Mouse (Mus musculus): ENCODE data around the gene Immp2l. TPM values are rescaled to one million over a fixed set of nuclear protein-coding genes. Genes with fewer than 3 reads are reported as not detected.

Immp2l gene
- polyA plus RNA-seq, 1 experiment: 2.8 TPM

DNA sequence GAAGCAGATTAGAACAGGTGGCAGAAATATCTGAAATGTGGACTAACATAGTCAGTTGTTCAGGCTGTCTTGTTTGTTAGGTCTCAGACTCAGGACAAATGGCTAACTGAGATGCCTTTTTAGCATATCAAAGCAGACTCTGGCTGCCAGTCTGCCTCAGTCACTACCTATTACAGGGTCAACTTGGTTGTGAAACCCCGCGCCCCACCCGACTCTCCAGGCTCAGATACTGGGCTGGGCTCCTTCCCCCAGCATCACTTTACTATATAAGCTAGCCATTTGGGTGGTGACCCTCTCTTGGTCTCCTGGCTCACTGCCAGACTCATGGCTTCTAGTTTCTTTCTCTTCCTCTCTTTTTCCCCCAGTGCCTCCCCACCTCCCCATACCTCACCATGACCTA lies 887.7 kb downstream of the Immp2l start:
- H3K36me3 ChIP-seq (ENCODE audit: control insufficient read depth, insufficient read depth, low read length): no peaks in the 10 kb centered on the region
- no peaks in the 10 kb centered on the region for H3K4me1 ChIP-seq (ENCODE audit: control insufficient read depth, insufficient read depth, insufficient read length, low read length)
- H3K27ac ChIP-seq (ENCODE audit: insufficient read depth, low read depth, low read length): no peak overlapping the region
- 90% methylated on average over 3 of the region's 3 CpGs for WGBS
- no peak overlapping the region for H3K4me3 ChIP-seq (ENCODE audit: low read depth, low read length)
- TF ChIP-seq CTCF (IDR thresholded peaks at IDR 0.05; ENCODE audit: extremely low read depth, insufficient read length, insufficient replicate concordance, low read depth, low read length) (no peak), POLR2A (IDR thresholded peaks at IDR 0.05; ENCODE audit: low read depth, low read length) (no peak)
- H3K27me3 ChIP-seq (ENCODE audit: control insufficient read depth, insufficient read depth, low read length): no peaks in the 10 kb centered on the region

DNA sequence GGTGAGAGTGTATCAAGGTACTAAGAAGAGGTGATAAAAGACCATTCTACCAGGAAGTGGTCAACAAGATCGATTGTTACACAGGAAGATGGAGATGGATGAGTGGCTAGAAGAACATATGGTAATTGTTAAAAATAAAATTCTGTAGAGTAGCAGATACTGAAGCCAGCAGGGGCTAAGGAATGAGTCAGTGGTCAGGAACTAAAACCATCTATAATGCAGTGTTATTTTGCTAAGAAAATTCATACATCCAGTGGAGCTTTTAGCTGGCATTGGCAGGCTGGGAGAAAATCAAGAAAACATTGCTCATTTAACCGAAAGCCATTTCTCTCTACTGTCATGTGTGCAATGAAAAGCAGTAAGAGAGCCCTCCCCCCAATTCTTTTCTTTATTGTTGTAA lies 913.9 kb downstream of the Immp2l start:
- Histone ChIP-seq H3K27ac (ENCODE audit: insufficient read depth, low read depth, low read length) (no peak overlapping the region), H3K4me3 (ENCODE audit: low read depth, low read length) (no peak overlapping the region), H3K36me3 (ENCODE audit: control insufficient read depth, insufficient read depth, low read length) (no peaks in the 10 kb centered on the region), H3K27me3 (ENCODE audit: control insufficient read depth, insufficient read depth, low read length) (no peaks in the 10 kb centered on the region), H3K4me1 (ENCODE audit: control insufficient read depth, insufficient read depth, insufficient read length, low read length) (no peaks in the 10 kb centered on the region)
- no peak for TF ChIP-seq CTCF (IDR thresholded peaks at IDR 0.05; ENCODE audit: extremely low read depth, insufficient read length, insufficient replicate concordance, low read depth, low read length)
- TF ChIP-seq POLR2A (IDR thresholded peaks at IDR 0.05; ENCODE audit: low read depth, low read length): no peak
- WGBS: 78% methylated on average over 2 of the region's 2 CpGs

DNA sequence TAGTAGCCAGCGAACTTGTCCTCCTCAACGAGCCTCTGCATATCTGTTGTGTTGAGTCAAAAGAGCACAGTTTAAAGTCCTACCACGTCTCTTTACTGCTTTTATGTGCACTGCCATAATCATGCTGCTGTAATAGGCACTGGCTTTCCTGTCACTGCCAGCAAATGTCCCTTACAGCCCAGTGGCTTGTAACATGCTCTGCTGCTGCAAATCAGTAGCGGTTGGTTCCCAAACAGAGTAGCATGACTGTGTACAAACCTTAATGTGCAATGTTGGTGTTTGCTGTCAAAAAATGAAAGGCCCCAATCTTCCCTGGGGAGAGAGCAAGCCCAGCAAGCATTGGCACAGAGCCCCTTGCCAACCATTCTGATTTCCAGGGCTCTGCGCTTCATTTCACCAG lies 918.0 kb downstream of the Immp2l start:
- 74% methylated on average over 5 of the region's 5 CpGs for WGBS
- Histone ChIP-seq H3K4me1 (ENCODE audit: control insufficient read depth, insufficient read depth, insufficient read length, low read length) (no peaks in the 10 kb centered on the region), H3K27ac (ENCODE audit: insufficient read depth, low read depth, low read length) (no peak overlapping the region), H3K4me3 (ENCODE audit: low read depth, low read length) (no peak overlapping the region), H3K27me3 (ENCODE audit: control insufficient read depth, insufficient read depth, low read length) (no peaks in the 10 kb centered on the region), H3K36me3 (ENCODE audit: control insufficient read depth, insufficient read depth, low read length) (no peaks in the 10 kb centered on the region)
- TF ChIP-seq CTCF (IDR thresholded peaks at IDR 0.05; ENCODE audit: extremely low read depth, insufficient read length, insufficient replicate concordance, low read depth, low read length): no peak
- no peak for TF ChIP-seq POLR2A (IDR thresholded peaks at IDR 0.05; ENCODE audit: low read depth, low read length)

DNA sequence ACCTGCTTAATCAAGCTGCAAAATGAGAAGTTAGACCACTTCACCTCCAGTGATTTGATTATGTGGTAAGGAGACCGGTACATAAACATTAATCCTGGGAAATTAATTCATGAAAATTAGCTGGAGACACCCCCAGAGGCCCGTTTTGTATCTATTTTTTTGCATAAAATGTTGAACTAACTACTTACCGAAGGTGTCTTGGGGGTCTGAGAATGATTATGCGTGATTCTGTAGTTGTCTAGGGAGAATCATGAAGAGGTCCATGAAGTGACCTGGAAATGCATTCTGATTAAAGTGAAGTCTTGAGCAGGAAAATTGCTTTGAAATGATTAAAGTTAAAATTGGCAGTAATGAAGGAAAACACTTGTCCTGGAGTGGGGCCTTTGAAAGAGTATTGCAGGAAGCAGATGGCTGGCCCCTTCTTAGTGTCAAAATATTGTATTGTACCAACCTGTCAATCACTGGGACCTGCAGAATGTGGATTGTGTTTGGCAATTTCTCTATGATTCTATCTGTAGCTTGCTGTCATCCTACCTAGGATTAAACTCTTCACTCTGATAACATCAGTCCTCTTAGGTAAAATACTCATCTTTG lies 920.3 kb downstream of the Immp2l start:
- Histone ChIP-seq H3K27ac (ENCODE audit: insufficient read depth, low read depth, low read length) (no peak overlapping the region), H3K4me3 (ENCODE audit: low read depth, low read length) (no peak overlapping the region), H3K4me1 (ENCODE audit: control insufficient read depth, insufficient read depth, insufficient read length, low read length) (no peaks in the 10 kb centered on the region), H3K27me3 (ENCODE audit: control insufficient read depth, insufficient read depth, low read length) (no peaks in the 10 kb centered on the region), H3K36me3 (ENCODE audit: control insufficient read depth, insufficient read depth, low read length) (no peaks in the 10 kb centered on the region)
- TF ChIP-seq CTCF (IDR thresholded peaks at IDR 0.05; ENCODE audit: extremely low read depth, insufficient read length, insufficient replicate concordance, low read depth, low read length): no peak
- TF ChIP-seq POLR2A (IDR thresholded peaks at IDR 0.05; ENCODE audit: low read depth, low read length): no peak
- 79% methylated on average over 4 of the region's 4 CpGs for WGBS

DNA sequence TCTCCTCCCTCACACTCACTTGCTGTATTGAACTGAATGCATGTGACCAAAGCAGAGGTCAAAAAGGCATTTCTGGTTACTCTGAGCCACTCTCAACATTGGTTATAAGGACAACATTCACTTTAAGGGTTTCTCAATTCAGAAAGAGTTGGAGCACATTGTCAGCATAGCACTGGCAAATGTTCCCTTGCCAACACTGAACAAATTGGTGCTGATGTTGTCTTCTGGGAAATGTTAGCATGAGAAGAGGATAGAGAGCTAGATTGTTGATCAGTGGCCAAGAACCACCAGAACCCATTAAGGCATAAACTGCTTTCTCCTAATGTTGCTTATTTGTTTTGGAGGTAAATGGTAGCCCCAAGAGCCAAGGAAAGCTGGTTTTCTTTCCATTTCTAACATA lies 922.6 kb downstream of the Immp2l start:
- Histone ChIP-seq H3K27me3 (ENCODE audit: control insufficient read depth, insufficient read depth, low read length) (no peaks in the 10 kb centered on the region), H3K27ac (ENCODE audit: insufficient read depth, low read depth, low read length) (no peak overlapping the region), H3K4me1 (ENCODE audit: control insufficient read depth, insufficient read depth, insufficient read length, low read length) (no peaks in the 10 kb centered on the region), H3K4me3 (ENCODE audit: low read depth, low read length) (no peak overlapping the region), H3K36me3 (ENCODE audit: control insufficient read depth, insufficient read depth, low read length) (no peaks in the 10 kb centered on the region)
- TF ChIP-seq CTCF (IDR thresholded peaks at IDR 0.05; ENCODE audit: extremely low read depth, insufficient read length, insufficient replicate concordance, low read depth, low read length) (no peak), POLR2A (IDR thresholded peaks at IDR 0.05; ENCODE audit: low read depth, low read length) (no peak)

DNA sequence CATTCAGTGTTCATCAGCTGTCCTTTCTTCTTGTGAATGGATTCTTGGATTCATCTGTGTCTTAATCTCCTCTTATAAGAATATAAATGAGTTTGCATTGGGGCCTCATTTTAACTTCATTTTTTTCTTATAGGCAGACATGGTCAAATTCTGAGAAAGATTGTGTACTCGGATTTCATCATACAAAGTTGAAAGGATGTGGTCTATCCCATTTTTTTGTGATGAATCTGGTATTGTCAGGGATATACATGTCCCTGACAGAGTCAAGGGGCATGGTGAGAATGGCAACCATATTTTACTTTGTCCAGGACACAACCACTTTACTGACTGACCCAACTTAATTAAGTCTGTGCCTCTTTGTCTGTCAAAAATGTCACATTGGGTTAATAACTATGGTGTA lies 925.5 kb downstream of the Immp2l start:
- 80% methylated on average over 1 of the region's 1 CpGs for WGBS

DNA sequence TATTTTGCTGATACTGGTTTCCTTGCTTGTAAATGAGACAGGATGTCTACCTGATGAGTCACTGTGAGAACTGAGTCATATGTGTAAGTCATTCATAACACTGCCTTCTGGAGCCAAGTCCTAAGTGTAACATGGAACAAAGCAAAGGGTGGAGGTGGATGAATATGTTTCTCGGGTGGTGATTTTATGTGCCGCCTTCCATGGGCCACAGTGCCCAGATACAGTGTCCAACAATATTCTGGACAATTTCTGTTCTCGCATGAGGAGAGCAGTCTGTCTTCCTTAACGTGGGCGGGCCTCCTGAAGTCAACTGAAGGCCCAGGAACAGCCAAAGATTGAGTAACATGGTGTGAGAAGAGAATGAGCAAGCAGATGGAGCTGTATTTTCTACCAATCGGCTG lies 926.0 kb downstream of the Immp2l start:
- no peaks in the 10 kb centered on the region for H3K4me1 ChIP-seq (ENCODE audit: control insufficient read depth, insufficient read depth, insufficient read length, low read length)
- no peak for TF ChIP-seq CTCF (IDR thresholded peaks at IDR 0.05; ENCODE audit: extremely low read depth, insufficient read length, insufficient replicate concordance, low read depth, low read length)
- TF ChIP-seq POLR2A (IDR thresholded peaks at IDR 0.05; ENCODE audit: low read depth, low read length): no peak
- 85% methylated on average over 6 of the region's 6 CpGs for WGBS
- H3K27ac ChIP-seq (ENCODE audit: insufficient read depth, low read depth, low read length): no peak overlapping the region
- no peaks in the 10 kb centered on the region for H3K36me3 ChIP-seq (ENCODE audit: control insufficient read depth, insufficient read depth, low read length)
- H3K27me3 ChIP-seq (ENCODE audit: control insufficient read depth, insufficient read depth, low read length): no peaks in the 10 kb centered on the region
- no peak overlapping the region for H3K4me3 ChIP-seq (ENCODE audit: low read depth, low read length)

More for the DNA sequence above, 925.5 kb downstream of the Immp2l start:
- Histone ChIP-seq H3K36me3 (ENCODE audit: control insufficient read depth, insufficient read depth, low read length) (no peaks in the 10 kb centered on the region), H3K27ac (ENCODE audit: insufficient read depth, low read depth, low read length) (no peak overlapping the region), H3K4me3 (ENCODE audit: low read depth, low read length) (no peak overlapping the region), H3K27me3 (ENCODE audit: control insufficient read depth, insufficient read depth, low read length) (no peaks in the 10 kb centered on the region), H3K4me1 (ENCODE audit: control insufficient read depth, insufficient read depth, insufficient read length, low read length) (no peaks in the 10 kb centered on the region)
- TF ChIP-seq CTCF (IDR thresholded peaks at IDR 0.05; ENCODE audit: extremely low read depth, insufficient read length, insufficient replicate concordance, low read depth, low read length) (no peak), POLR2A (IDR thresholded peaks at IDR 0.05; ENCODE audit: low read depth, low read length) (no peak)

All from small intestine, adult 2 months (tissue).